Mouse (Mus musculus) c-Kit-positive CD71-positive TER-119-negative erythroid progenitor cells, embryonic 14.5 days (primary cell): ENCODE results near the gene Zfp653.
A peak's percentile ranks its signal among the peaks of the same experiment; 100 is the strongest.

Experiments
- DNase-seq: peaks from one replicate; pipeline ENCODE4 v3.0.0-alpha.2; 2013; ENCODE audit warnings: low read depth

Zfp653 gene

DNA sequence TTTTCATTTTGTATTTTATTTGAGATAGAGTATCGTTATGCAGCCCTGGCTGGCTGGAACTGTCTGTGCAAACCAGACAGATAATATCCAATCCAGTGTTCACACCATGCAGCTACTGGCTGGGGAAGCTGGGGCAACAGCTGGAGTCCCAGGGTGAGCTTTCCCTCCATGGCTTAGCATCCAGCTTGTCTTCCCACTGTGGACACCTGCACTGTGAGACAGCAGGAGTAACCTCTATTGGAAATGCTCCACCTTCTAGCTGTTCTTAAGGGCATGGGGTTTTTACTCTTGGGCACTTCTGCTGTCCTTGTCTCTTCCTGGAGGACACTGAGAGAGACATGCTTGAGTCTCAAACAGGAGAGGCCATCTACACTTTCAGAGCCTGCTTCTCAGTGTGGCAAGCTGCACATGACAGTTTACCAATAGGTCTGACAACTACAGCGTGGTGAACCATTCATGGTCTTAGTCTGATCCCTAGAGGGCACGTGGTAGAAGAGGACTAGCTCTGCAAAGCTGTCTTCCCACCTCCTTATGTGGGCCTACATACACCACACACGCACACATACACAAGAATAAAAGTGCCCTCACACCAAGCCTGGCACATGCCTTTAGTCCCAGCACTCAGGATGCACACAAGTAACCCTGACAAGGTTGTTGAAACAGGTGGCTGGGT lies 1.2 kb downstream of the Zfp653 start:
- no peak for DNase-seq

DNA sequence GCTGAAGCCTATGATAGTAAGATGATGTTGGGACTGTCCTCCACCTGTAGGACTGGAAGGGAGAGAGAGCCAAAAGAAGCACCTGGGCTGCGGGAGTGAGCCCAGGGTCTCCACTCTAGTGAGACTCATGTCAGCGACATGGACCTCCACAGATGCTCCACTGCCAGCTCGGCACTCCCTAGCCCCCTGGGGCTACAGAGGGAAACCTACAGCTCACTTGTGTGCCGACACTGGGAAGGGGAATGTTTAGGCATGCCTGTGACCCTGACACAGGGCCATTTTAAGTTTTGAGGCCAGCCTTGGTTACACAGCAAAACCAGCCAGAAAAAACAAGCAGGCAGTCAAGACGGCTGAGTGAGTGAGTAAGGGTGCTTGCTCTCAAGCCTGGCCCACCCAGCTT lies 4.0 kb downstream of the Zfp653 start:
- no peak for DNase-seq

DNA sequence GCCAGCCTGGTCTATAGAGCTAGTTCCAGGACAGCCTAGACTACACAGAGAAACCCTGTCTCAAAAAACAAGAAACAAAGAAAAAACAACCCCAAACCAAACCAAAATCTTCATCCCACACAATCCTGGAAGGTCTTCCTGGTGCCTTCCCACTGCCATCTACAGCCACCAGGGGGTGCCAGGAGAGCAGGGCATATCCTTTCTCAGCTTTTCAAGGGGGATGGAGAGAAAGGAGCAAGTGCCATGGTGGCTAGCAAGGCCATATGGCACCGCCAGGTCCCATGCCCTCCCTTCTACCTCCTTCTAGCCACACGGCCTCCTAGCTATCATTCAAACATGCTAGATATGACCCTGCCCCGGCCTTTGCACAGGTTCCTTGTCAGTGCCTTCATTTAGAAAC lies 4.7 kb downstream of the Zfp653 start:
- DNase-seq: peak; percentile 46

DNA sequence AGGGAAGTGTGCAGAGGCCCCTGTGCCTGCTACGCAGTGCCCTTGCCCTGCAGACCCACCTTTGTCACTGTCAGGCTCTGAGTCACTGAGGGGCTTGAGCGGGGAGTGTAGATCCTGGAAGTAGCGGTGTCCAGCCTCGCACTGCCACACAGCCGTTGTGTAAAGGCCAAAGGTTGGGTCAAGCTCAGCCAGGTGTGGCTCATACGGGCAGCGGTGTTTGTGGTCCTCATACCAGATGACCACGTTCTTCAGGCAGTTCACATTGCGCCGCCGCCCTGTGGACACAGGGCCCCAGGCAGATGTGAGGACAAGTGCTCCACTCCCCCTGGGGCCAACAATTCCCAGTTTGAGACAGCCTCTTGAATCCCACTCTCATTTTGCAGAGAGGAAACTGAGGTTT lies 5.5 kb downstream of the Zfp653 start:
- DNase-seq: no peak

DNA sequence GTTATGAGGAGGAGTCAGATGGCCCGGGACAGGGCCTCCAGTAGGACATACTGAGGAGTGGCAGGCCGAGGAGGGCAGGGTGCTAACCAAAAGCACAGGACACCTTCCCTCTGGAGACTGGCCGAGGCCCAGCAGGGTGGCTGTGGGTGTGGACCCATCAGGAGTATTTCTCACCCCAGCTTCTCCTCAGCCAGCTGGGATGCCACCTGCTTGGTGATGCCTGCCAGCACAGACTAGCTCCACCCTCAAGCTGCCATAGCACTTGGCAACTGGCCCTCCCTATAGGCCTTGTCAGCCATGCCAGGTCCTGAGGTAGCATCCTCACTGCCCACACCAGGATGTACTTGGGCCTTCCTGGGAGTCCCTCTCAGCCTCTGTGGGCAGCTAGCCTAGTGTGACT lies 6.8 kb downstream of the Zfp653 start:
- DNase-seq: no peak

DNA sequence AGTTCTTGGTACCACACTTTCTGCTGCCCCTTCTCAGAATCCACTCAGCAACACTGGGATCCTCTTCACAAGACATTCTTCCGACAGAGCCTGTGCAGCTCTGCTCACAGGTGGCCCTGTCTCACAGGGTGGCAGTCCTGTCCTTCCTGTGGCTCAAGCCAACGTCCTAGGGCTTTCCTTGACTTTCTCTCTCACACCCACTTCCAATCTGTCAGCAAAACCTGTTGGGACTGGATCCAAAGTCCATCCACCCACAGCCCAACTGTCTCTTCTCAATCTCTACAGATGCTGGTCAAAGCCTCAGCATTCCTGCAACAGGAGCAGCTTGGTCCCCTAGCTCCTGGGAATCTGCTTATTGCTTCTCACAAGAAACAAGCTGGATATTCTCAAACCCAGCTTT lies 9.8 kb downstream of the Zfp653 start:
- DNase-seq: no peak

DNA sequence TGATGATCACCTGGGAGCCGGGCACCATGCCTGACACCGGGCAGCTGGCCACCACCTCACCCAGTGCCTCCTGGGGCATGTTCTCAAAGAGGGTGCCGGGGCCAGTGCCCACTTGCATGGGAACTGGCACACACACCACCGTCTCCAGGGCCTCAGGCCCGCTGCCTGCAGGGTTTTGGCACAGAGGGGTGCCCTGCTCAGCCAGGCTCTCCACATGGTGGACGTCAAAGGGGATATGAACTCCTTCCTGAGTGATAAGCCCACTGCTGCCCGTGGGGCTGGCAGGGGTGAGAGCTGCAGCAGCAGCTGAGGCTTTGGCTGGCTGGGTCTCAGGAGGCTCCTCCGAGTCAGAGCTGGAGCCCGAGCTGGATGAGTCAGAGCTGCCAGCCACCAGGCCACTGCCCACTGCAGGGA lies 13.2 kb downstream of the Zfp653 start:
- DNase-seq: no peak

DNA sequence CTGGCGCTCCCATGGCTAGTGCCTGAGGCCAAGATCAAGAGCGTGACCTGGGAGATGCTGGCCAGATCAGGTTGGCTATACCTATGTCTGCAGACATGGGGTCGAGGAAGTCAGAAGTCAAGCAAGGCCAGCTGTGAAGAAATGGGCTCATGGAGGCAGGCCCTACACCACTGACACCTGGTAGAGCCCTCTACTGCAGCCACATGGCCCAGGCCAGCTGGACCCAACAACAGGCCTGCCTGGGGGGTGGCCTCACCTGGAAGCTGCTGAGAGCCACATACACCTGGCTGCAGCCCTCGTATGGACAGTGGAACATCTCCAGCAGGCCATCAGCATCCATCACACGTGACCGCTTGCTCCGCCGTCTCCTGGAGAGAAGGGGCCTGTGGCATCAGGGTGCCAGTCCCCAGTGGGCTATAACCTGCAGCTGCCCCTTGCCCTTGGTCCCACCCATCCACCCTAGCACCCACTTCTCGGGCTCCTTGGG lies 14.1 kb downstream of the Zfp653 start:
- no peak for DNase-seq

DNA sequence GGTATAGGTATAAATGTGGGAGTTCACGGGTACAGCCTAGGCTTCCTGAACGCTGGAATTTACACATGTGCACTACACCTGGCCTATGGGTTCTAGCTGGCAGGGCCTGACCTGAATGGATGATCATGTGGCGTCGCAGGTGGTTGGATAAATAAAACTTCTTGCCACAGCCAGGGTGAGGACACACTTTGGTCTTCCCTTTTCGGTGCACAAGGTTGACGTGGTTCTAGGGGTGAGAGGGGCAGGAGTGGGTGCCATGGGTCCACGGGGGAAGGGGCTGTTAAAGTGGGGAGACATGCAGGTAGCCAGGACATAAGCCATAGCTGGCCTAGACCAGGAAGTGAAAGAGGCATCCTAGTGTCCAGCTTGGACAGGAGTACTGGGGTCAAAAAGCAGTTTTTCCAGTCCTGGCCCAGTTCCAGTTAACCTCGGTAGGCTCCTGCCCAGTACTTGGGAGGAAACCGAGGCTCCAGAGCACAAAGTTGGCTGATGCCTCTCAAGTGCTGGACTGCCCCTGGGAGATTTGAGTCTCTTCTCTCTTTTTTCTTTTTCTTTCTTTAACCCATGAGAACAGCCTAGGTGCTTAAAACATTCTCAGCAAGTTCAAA lies 14.8 kb downstream of the Zfp653 start:
- no peak for DNase-seq

DNA sequence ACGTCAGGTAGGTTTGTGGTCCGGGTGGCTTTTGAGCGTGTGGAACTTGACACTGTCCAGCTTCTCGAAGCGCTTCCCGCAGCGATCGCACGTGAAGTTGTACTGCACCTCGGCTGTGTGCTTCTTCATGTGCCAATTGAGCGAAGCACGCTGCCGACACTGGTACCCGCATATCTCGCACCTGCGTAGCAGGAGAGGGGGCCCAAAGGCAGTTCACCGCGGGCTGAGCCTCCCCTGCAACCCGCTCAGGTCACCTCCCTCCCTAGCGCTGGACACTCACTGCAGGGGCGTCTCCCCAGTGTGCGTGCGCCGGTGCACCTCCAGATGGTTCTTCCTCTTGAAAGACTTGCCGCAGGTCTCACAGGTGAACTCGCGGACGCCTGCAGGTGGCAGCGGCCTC lies 15.5 kb downstream of the Zfp653 start:
- DNase-seq: no peak

DNA sequence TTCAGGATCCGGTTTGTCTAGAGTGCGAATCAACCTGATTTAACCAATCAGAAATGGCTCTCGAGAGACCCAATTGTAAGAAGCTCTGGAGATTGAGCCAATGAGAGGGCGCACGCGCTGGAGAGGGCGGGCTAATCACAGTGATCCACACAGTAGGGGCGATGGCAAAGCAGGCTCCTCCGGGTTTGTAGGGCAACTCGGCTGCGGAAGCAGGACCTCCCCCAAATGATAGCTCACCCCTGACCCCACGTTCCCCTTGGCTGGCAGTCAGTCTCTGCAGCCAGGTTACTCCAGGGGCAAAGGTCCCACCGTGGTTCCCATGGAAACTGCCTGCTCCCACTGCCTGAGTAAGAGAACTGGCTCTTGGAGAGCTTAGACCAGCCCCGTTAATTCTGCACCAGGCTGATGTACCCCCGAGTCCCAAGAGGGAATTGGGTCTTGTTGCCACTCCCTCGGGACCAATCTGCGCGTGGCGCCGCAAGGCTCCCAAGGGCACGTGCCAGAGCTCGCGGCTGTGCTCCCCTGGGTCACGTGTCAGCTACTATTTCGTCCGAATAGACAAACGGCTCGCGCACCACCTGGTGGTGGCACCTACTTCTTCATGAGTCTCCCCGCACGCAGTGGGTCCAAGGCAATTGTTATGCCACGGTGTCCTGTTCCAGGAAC lies 16.6 kb downstream of the Zfp653 start:
- peak; percentile 67 for DNase-seq

DNA sequence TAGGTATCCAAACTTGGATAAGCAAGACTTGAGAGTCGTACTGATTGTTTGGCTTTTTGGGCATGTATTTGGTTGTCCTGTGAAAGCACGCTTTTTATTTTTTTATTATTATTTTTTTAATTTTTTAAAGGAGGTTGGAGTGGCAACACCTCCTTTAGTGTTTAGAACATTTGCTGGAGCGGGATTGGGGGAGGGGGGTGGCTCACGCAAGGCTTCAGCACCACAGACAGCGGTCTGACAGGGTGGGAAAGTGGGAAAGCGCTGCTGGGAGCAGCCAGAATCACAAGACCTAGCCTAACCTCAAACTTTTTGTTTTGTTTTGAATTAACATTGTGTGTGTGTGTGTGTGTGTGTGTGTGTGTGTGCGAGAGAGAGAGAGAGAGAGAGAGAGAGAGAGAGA lies 17.5 kb downstream of the Zfp653 start:
- DNase-seq: no peak

DNA sequence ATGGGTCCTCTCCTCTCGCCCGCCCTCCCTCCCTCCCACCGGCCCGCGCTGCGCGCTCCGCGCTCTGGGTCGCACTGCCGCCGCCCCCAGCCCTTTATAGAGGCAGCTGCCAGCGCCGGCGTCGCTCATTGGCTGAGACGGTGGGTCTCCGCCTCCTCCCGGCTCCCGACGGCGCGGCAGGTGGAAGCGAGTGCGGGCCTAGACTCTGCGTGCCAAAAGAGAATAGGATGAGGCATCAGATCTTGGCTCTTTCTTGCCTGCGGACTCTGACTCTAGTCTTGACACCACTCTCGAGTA lies 19.3 kb downstream of the Zfp653 start, which contains the start of gene Elavl3:
TSS of gene Elavl3 (minus strand) at position 66 of the 297 bp plus-strand sequence.
- DNase-seq: no peak

DNA sequence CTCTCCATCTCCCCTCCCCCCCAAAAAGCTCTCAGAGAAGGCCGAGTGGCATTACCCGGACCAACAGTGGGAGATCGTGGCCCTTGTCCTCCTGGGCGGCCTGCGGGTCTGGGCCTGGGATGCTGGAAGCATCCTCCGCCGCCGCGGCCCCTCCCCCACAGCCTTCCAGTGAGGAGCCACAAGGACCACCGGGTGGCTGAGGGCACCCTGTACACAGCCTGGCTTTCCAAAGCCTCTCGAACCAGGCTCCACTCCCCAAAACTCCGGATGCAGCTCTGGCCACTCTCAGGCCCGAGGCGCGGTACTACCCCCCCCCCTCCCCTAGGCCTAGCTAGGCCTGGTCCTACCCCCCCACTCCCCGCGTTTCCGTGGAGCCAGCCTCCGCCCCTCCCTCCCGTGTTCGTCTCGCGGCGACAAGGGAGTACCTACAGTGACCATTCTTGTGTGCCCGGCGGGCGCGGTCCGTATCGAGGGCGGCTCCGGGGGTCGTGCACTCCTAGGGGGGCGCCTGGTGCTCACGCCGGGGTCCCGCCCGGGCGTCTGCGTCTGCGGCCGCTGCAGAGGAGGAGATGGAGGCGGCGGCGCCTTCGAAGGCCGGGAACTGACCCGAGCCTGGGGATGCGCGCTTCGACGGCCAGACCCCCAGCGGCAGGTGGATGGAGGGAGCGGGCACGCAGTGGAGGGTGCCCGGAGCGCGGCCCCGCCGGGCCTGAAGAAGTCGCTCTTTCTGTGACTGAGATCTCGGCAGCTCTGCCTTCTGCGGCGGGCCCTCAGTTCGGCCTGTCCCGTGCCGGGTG lies 19.8 kb downstream of the Zfp653 start:
- no peak for DNase-seq

DNA sequence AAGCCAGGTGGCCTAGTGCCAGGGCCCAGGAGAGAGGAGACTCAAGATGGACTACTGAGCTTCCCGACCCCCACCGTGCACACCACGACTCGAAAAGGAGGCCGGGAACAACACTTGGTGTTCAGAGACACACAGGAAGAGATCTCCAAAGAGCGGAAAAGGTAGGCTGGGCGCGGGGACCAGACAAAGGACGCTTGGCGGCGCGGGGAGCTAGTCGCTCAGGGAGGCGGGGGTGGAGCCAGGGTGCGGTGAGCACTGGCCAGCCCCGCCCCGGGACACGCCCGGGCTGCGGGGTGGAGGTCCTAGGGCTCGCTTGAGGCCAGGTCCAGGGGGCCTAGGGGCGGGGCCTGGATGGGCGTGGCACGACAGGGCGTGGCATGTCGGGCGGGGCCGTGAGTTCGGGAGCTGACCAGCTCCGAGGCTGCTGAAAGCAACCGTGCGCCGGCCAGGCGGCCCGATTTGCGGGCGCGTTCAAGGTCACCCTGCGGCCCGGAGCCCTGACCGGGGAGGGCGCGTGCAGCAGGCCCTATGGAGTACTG lies 20.8 kb downstream of the Zfp653 start:
- peak; percentile 68 for DNase-seq

DNA sequence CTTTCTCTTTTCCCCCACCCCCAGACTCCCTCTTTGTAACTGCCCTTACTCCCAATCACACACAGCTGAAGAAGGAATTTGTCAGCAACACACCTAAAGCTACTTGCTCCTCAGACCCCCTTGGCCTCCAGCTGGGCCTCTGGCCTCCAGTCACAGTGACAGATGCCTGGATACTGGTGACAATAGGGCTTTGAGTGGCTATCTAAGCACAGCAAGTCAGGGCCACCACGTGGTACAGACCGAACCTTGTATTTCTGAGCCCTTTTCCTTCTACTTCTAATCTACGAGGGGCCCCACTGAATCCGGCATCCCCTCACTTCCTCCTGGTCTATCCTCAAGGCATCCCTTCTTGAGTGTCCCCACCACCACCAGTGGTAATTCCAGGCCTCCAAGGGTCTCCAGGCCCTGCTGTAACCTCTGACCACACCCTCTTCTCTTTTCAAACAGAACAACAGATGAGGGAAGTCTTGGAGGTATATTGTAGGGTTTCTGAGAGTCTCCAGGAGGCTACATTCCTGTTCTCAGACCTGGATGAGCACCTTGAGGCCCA lies 21.4 kb downstream of the Zfp653 start:
- DNase-seq: no peak

DNA sequence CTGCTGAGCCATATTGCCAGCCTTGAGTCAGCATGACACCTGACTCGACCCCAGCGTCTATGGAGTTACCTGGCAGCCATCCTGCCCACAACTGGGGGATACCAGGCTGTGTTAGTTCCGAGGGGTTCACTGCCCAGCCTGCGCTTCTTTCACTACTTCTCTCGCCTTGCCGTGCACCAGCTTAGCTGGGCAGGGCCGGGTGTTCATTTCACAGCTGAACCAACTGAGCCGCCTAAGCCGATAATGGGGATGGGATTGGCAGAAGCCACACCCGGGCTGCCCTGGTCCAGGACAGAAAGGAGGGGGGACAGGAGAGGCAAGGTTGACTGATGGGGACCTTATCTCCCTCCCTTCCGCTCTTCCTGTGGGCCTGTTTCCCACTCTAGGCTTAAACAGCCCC lies 21.9 kb downstream of the Zfp653 start:
- DNase-seq: no peak

DNA sequence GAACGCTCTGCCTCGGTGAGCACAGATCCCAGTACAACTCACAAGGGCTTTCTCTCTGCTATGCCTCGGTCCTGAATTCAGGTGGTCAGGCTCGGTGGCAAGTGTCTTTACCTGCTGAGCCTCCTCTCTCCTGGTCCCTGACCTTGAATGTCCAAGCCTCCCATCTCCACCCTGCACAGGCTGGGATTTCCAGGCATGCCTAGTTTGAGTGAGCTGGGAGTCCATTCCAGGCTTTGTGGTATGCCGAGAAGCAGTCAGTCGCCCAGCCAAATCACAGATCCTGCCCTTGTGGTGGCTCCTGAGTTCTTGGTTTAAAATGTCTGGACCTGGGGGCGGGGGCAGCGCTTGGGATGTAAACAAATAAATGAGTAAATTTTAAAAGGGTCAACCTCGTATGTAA lies 23.8 kb downstream of the Zfp653 start:
- no peak for DNase-seq

DNA sequence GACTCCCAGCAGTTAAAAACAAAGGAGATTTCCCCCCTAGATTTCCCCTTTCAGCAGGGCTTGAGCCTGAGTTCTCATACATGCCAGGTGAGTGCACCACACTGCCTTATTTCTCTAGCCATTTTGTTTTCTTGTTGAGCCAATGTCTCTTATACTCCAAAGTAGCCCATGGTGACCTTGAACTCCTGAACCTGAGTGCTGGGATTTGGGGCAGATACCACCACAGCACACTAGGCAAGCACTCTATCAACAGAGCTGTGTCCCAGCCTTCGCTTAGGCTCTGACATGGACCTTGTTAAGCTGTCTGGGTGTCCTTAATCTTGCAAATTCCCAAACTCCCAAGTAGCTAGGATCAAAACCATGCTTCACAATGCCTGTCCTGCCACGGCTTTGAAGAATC lies 29.3 kb downstream of the Zfp653 start:
- no peak for DNase-seq

DNA sequence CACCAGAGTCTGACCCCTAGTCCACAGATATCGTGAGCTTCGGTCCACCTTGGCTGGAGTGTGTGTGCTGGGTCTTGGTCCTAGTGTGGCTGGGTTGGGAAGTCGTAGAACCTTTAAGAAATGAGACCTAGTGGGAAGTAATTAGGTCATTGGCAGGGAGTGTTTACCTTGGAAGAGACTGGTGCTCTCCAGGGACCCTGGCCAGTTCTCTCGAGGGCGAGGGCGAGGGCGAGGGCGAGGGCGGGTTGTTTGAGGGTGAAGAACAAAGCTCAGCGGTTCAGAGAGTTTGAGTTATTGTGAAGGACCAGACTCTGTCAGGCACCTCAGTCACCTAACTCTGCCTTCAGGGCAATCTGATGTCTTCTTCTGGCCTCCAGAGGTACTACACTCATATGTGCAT lies 33.4 kb downstream of the Zfp653 start:
- DNase-seq: no peak

DNA sequence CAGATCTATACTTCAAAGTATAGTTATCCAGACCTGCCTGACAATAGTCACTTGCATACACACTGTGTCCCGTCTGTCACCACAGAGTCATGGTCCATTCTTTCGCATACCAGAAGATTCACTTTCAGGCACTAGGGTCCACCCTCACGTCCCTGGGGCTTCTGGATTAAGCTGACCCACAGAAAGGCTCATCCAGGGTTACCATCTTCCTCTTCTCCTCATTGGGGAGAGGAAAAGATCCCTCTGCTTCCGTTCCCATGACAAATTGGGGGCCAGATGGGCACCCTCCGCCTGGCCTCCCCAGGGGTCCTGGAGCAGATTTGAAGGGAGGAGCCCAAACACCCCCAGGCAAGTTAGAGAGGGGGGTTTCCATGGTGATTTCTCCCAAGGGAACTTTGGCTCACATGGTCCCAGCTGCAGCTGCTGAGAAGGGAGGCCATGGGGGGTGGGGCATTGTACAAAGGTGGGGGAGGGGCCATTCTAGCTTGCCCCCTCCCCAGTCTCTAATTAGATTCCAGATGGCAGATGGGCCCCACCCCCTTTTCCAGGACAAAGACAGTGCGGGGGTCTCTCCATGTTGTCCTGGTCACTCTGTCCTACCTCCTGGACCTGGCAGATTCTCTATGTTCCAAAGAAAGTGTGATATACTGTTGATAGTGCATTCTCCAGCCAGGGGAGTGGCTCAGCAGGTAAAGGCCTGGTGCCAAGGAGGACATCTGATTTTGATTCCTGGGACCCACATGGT lies 35.7 kb downstream of the Zfp653 start:
- no peak for DNase-seq

DNA sequence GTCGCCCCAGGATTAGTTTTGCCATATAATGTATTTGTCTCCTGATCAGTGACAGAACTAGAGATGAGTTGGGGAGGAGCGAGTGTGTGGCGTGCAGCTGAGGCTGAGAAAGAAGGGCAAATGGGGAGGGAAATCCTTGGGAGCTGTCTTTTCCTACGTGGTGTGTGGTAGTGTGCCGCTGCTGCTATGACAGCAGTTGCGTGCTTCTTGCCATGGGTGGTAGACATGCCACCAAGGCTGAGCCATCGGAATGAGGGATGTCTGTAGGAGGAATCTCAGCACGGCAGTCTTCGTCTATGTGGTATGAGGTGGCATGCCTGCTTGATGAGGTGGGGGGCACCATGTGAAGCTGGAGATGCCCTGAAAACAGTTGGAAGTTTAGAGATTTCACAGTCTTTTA lies 40.8 kb downstream of the Zfp653 start:
- DNase-seq: no peak
